Mouse (Mus musculus): ENCODE measurements at regions not wholly inside any gene's neighbourhood (a gene's known extent, or its start where the extent isn't known, plus 50 kb on each side); places are given as distances from the start of the nearest gene placed in this dataset.

DNA sequence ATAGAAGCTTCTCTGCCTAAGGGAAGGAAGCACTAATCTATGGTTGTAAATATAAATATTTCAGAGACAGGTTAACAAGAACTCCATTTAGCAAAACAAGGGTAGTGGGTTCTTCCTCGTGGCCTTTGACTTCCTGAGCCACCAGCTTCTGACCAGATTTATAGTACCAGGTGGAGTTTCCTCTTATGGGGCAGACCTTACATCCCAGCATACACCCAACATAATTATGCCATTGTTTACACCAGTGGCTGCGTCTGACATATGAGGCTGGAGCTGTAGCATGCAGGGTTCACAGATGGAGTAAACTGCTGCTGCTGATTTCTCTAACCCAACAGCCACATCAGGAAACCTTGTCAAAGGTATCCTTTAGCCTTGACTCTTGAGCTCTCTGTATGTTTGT, 75.5 kb downstream of the Trib2 start:
- 81% methylated on average over 2 of the region's 2 CpGs for WGBS
- Histone ChIP-seq H3K36me3 (ENCODE audit: control insufficient read depth, insufficient read depth, low read length) (no peaks in the 10 kb centered on the region), H3K4me3 (ENCODE audit: low read depth, low read length) (no peak overlapping the region), H3K9ac (ENCODE audit: low read depth, low read length) (no peak overlapping the region), H3K27me3 (ENCODE audit: control insufficient read depth, insufficient read depth, low read length) (no peaks in the 10 kb centered on the region), H3K9me3 (ENCODE audit: control insufficient read depth, low read length) (no peaks in the 10 kb centered on the region), H3K4me2 (replicated peaks; ENCODE audit: low read depth, low read length) (no peak overlapping the region), H3K27ac (ENCODE audit: low read depth, low read length) (no peak overlapping the region), H3K4me1 (replicated peaks; ENCODE audit: control insufficient read depth, insufficient read depth, low read length) (no peaks in the 10 kb centered on the region)
- no peak for ATAC-seq (ENCODE audit: low FRiP score)
- DNase-seq (ENCODE audit: low spot score), result no peak

GRCm38 (mm10) chr12:15738989-15739388, 77.7 kb downstream of the Trib2 start:
- no peaks in the 10 kb centered on the region for H3K9me3 ChIP-seq (ENCODE audit: control insufficient read depth, low read length)
- no peaks in the 10 kb centered on the region for H3K27me3 ChIP-seq (ENCODE audit: control insufficient read depth, insufficient read depth, low read length)
- no peaks in the 10 kb centered on the region for H3K36me3 ChIP-seq (ENCODE audit: control insufficient read depth, insufficient read depth, low read length)
- no peaks in the 10 kb centered on the region for H3K4me1 ChIP-seq (replicated peaks; ENCODE audit: control insufficient read depth, insufficient read depth, low read length)
- H3K9ac ChIP-seq (ENCODE audit: low read depth, low read length), result no peak overlapping the region
- no peak overlapping the region for H3K27ac ChIP-seq (ENCODE audit: low read depth, low read length)
- no peak for DNase-seq (ENCODE audit: low spot score)
- H3K4me3 ChIP-seq (ENCODE audit: low read depth, low read length), result no peak overlapping the region
- H3K4me2 ChIP-seq (replicated peaks; ENCODE audit: low read depth, low read length), result no peak overlapping the region
- ATAC-seq (ENCODE audit: low FRiP score), result no peak
- WGBS, result 68% methylated on average over 4 of the region's 4 CpGs

DNA sequence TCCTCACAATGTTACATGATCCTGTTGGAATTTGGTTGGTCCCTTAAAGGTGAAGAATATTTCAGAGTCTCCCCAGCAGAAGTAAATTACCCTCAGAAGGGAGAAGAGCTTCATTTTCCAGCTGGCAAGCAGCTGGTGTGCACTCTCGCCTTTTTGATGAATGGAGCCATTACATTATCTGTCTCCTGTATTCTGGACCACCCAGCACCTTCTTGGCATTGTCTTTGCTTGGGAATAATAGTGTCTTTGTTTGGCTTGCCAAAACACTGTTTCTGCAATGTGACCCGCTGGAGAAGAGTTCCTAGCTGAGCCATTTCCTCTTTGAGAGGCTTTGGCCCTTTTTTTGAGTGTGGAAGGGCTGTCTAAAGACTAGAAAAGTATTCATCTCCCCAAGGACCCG, 85.5 kb downstream of the Trib2 start:
- Histone ChIP-seq H3K9me3 (ENCODE audit: control insufficient read depth, low read length) (no peaks in the 10 kb centered on the region), H3K4me1 (replicated peaks; ENCODE audit: control insufficient read depth, insufficient read depth, low read length) (no peaks in the 10 kb centered on the region), H3K36me3 (ENCODE audit: control insufficient read depth, insufficient read depth, low read length) (no peaks in the 10 kb centered on the region), H3K4me3 (ENCODE audit: low read depth, low read length) (no peak overlapping the region), H3K27ac (ENCODE audit: low read depth, low read length) (no peak overlapping the region), H3K9ac (ENCODE audit: low read depth, low read length) (no peak overlapping the region), H3K4me2 (replicated peaks; ENCODE audit: low read depth, low read length) (no peak overlapping the region), H3K27me3 (ENCODE audit: control insufficient read depth, insufficient read depth, low read length) (no peaks in the 10 kb centered on the region)
- DNase-seq (ENCODE audit: low spot score), result peak; percentile 15
- 31% methylated on average over 3 of the region's 3 CpGs for WGBS
- no peak for ATAC-seq (ENCODE audit: low FRiP score)

DNA sequence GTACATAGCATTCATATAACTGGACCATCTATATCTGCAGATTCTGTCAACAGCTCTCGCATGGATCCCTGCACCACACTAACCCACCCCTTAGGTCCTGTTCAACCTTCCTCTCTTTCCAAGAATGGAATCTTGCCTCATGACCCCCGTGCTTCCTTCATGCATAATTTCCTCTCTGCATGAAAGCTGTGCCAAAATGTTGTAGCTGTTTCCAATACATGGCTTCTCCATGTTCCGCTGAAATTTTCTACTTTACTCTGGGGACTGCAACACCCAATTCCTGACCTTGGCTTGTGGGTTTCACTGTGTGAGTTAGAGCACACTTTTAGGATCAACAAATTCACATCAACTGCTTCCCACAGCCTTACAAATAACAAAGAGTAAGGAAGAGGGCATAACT, 87.0 kb downstream of the Trib2 start:
- H3K9ac ChIP-seq (ENCODE audit: low read depth, low read length), result no peak overlapping the region
- no peak for ATAC-seq (ENCODE audit: low FRiP score)
- no peaks in the 10 kb centered on the region for H3K4me1 ChIP-seq (replicated peaks; ENCODE audit: control insufficient read depth, insufficient read depth, low read length)
- no peaks in the 10 kb centered on the region for H3K27me3 ChIP-seq (ENCODE audit: control insufficient read depth, insufficient read depth, low read length)
- no peak for DNase-seq (ENCODE audit: low spot score)
- H3K4me3 ChIP-seq (ENCODE audit: low read depth, low read length), result no peak overlapping the region
- H3K9me3 ChIP-seq (ENCODE audit: control insufficient read depth, low read length), result no peaks in the 10 kb centered on the region
- no peaks in the 10 kb centered on the region for H3K36me3 ChIP-seq (ENCODE audit: control insufficient read depth, insufficient read depth, low read length)
- 70% methylated on average over 3 of the region's 3 CpGs for WGBS
- no peak overlapping the region for H3K27ac ChIP-seq (ENCODE audit: low read depth, low read length)
- H3K4me2 ChIP-seq (replicated peaks; ENCODE audit: low read depth, low read length), result no peak overlapping the region

DNA sequence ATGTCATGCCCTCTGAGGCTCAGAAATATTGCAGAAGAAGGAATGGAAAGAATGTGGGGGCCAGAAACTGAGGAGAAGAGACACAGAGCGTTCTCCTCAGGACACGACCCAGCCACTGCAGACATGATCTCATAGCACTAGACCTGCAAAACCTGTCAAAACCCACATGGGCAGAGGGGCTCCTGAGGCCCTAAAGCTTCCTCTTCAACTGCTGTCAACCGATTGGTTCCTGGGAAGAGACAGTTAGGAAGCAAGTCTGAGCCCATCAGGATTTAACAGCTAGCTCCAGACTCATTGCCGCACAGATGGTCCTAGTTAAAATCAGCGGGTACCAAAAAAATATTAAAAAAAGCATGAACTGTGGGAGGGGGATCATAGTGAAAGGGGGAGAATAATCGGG, 93.2 kb downstream of the Trib2 start:
- DNase-seq (ENCODE audit: low spot score) (peak; percentile 7), ATAC-seq (ENCODE audit: low FRiP score) (no peak)
- 66% methylated on average over 6 of the region's 6 CpGs for WGBS
- no peak overlapping the region for H3K4me2 ChIP-seq (replicated peaks; ENCODE audit: low read depth, low read length)
- no peaks in the 10 kb centered on the region for H3K4me1 ChIP-seq (replicated peaks; ENCODE audit: control insufficient read depth, insufficient read depth, low read length)
- H3K9ac ChIP-seq (ENCODE audit: low read depth, low read length), result no peak overlapping the region
- H3K9me3 ChIP-seq (ENCODE audit: control insufficient read depth, low read length), result no peaks in the 10 kb centered on the region
- no peaks in the 10 kb centered on the region for H3K36me3 ChIP-seq (ENCODE audit: control insufficient read depth, insufficient read depth, low read length)
- H3K27me3 ChIP-seq (ENCODE audit: control insufficient read depth, insufficient read depth, low read length), result no peaks in the 10 kb centered on the region
- no peak overlapping the region for H3K27ac ChIP-seq (ENCODE audit: low read depth, low read length)
- H3K4me3 ChIP-seq (ENCODE audit: low read depth, low read length), result no peak overlapping the region

DNA sequence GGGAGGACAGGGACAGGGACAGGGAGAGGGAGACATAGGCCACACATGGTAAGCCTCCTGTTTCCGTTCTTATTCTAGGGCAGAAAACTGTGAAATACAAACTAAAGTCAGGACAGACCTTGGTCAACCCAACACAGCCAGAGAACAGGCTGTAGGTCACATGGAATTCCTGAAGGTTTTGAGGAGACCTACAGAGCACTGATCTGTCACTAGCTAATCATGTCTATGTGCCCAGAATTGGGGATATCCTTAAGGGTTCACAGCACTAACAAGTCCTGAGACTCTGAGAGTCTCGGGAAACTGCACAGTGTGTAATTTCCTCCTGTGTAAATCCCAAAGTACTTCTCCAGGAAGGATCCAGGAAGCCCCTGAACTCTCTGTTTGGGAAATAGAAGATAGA, 94.6 kb downstream of the Trib2 start:
- Histone ChIP-seq H3K36me3 (ENCODE audit: control insufficient read depth, insufficient read depth, low read length) (no peaks in the 10 kb centered on the region), H3K4me2 (replicated peaks; ENCODE audit: low read depth, low read length) (no peak overlapping the region), H3K9ac (ENCODE audit: low read depth, low read length) (no peak overlapping the region), H3K27ac (ENCODE audit: low read depth, low read length) (no peak overlapping the region), H3K9me3 (ENCODE audit: control insufficient read depth, low read length) (no peaks in the 10 kb centered on the region), H3K4me3 (ENCODE audit: low read depth, low read length) (no peak overlapping the region), H3K27me3 (ENCODE audit: control insufficient read depth, insufficient read depth, low read length) (no peaks in the 10 kb centered on the region), H3K4me1 (replicated peaks; ENCODE audit: control insufficient read depth, insufficient read depth, low read length) (no peaks in the 10 kb centered on the region)
- 82% methylated on average over 2 of the region's 2 CpGs for WGBS
- DNase-seq (ENCODE audit: low spot score) (no peak), ATAC-seq (ENCODE audit: low FRiP score) (no peak)

GRCm38 (mm10) chr12:15720171-15720570, 96.6 kb downstream of the Trib2 start:
- H3K4me3 ChIP-seq (ENCODE audit: low read depth, low read length), result no peak overlapping the region
- no peaks in the 10 kb centered on the region for H3K36me3 ChIP-seq (ENCODE audit: control insufficient read depth, insufficient read depth, low read length)
- no peak overlapping the region for H3K9ac ChIP-seq (ENCODE audit: low read depth, low read length)
- 85% methylated on average over 5 of the region's 6 CpGs for WGBS
- H3K4me2 ChIP-seq (replicated peaks; ENCODE audit: low read depth, low read length), result no peak overlapping the region
- no peaks in the 10 kb centered on the region for H3K27me3 ChIP-seq (ENCODE audit: control insufficient read depth, insufficient read depth, low read length)
- H3K4me1 ChIP-seq (replicated peaks; ENCODE audit: control insufficient read depth, insufficient read depth, low read length), result no peaks in the 10 kb centered on the region
- H3K9me3 ChIP-seq (ENCODE audit: control insufficient read depth, low read length), result no peaks in the 10 kb centered on the region
- H3K27ac ChIP-seq (ENCODE audit: low read depth, low read length), result no peak overlapping the region
- no peak for DNase-seq (ENCODE audit: low spot score)
- no peak for ATAC-seq (ENCODE audit: low FRiP score)

DNA sequence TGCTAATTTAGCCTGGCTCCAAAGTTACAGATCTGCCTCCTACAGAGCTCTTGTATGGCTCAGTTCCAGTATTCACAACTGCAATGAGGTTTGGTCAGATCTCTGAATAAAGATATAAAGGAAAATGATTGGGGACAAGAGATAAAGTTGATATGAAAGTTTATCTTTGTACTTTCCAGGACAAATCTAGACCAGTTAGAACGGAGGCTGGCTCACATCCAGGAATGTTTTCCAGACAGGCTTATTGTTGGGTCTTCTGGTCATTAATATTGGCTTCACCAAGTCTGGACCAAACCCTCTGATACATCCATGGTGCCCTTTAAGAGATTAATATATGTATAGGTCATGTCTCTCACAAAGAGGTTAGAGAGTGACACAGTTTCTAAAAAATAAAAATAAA, 97.9 kb downstream of the Trib2 start:
- ATAC-seq (ENCODE audit: low FRiP score), result no peak
- DNase-seq (ENCODE audit: low spot score), result no peak
- Histone ChIP-seq H3K27ac (ENCODE audit: low read depth, low read length) (no peak overlapping the region), H3K27me3 (ENCODE audit: control insufficient read depth, insufficient read depth, low read length) (no peaks in the 10 kb centered on the region), H3K4me2 (replicated peaks; ENCODE audit: low read depth, low read length) (no peak overlapping the region), H3K4me1 (replicated peaks; ENCODE audit: control insufficient read depth, insufficient read depth, low read length) (no peaks in the 10 kb centered on the region), H3K36me3 (ENCODE audit: control insufficient read depth, insufficient read depth, low read length) (no peaks in the 10 kb centered on the region), H3K4me3 (ENCODE audit: low read depth, low read length) (no peak overlapping the region), H3K9me3 (ENCODE audit: control insufficient read depth, low read length) (no peaks in the 10 kb centered on the region), H3K9ac (ENCODE audit: low read depth, low read length) (no peak overlapping the region)
- 86% methylated on average over 1 of the region's 1 CpGs for WGBS

DNA sequence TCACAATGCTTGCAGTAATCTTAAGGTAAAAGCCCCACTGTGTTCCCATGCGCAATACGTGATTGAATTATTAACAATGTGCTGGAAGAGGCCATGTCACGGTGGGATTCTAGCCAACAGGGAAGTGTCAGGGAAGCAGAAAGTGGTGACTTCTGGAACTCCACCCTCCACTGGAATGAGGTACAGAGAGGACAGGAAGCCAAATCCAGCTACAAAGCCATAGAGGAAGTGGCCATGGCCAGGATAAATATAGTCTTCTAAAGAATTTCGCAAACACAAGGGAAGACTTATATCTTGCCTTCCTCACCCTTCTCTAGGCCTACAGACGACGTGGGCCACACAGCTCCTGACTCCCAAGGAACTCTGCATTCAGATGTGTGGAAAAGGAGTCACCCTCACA, 98.7 kb downstream of the Trib2 start:
- H3K36me3 ChIP-seq (ENCODE audit: control insufficient read depth, insufficient read depth, low read length), result no peaks in the 10 kb centered on the region
- H3K9me3 ChIP-seq (ENCODE audit: control insufficient read depth, low read length), result no peaks in the 10 kb centered on the region
- H3K4me2 ChIP-seq (replicated peaks; ENCODE audit: low read depth, low read length), result no peak overlapping the region
- 86% methylated on average over 6 of the region's 6 CpGs for WGBS
- no peak overlapping the region for H3K4me3 ChIP-seq (ENCODE audit: low read depth, low read length)
- ATAC-seq (ENCODE audit: low FRiP score) (no peak), DNase-seq (ENCODE audit: low spot score) (no peak)
- no peaks in the 10 kb centered on the region for H3K27me3 ChIP-seq (ENCODE audit: control insufficient read depth, insufficient read depth, low read length)
- no peak overlapping the region for H3K9ac ChIP-seq (ENCODE audit: low read depth, low read length)
- H3K4me1 ChIP-seq (replicated peaks; ENCODE audit: control insufficient read depth, insufficient read depth, low read length), result no peaks in the 10 kb centered on the region
- no peak overlapping the region for H3K27ac ChIP-seq (ENCODE audit: low read depth, low read length)
